Mouse (Mus musculus) heart, embryonic 11.5 days (tissue): Measurements from ENCODE around the gene Erc2. TPM values are rescaled to one million over a fixed set of nuclear protein-coding genes. Genes with fewer than 3 reads are reported as not detected.

ENCODE experiments used
- ATAC-seq: fragments of 200-750 bp; cut with Nextera tagmentation; replicated peaks from 2 replicates; pipeline ENCODE4 v1.8.0; 2017; ENCODE audit warnings: moderate library complexity; ENCODE audit not compliant: insufficient number of reproducible peaks, low FRiP score, low TSS enrichment
- H3K27ac ChIP-seq: fragments of 300-500 bp; sonication (generic); 2 replicates; pipeline ENCODE4 v1.5.1; 2014; ENCODE audit warnings: mild to moderate bottlenecking, low read depth, low read length
- H3K27me3 ChIP-seq: fragments of 300-500 bp; sonication (generic); 2 replicates; pipeline ENCODE4 v1.6.1; 2014; ENCODE audit warnings: mild to moderate bottlenecking, low read length, mixed read lengths; ENCODE audit not compliant: control insufficient read depth, insufficient read depth
- H3K36me3 ChIP-seq: fragments of 300-500 bp; sonication (generic); 2 replicates; pipeline ENCODE4 v1.6.1; 2014; ENCODE audit warnings: mild to moderate bottlenecking, low read length, moderate library complexity, mixed read lengths; ENCODE audit not compliant: control insufficient read depth, insufficient read depth
- H3K4me1 ChIP-seq: fragments of 300-500 bp; sonication (generic); 2 replicates; pipeline ENCODE4 v1.6.1; 2014; ENCODE audit warnings: low read length; ENCODE audit not compliant: control insufficient read depth, insufficient read depth
- H3K4me2 ChIP-seq: fragments of 300-500 bp; sonication (generic); 2 replicates; pipeline ENCODE4 v1.6.1; 2014; ENCODE audit warnings: mild to moderate bottlenecking, moderate library complexity
- H3K4me3 ChIP-seq: fragments of 300-500 bp; sonication (generic); 2 replicates; pipeline ENCODE4 v1.5.1; 2014; ENCODE audit warnings: low read depth, low read length
- H3K9ac ChIP-seq: fragments of 300-500 bp; sonication (generic); 2 replicates; pipeline ENCODE4 v1.6.1; 2014; ENCODE audit warnings: mild to moderate bottlenecking, low read depth, low read length, moderate library complexity
- H3K9me3 ChIP-seq: fragments of 300-500 bp; sonication (generic); replicated peaks from 2 replicates; pipeline ENCODE4 v1.6.1; 2016; ENCODE audit warnings: low read length; ENCODE audit not compliant: control insufficient read depth
- WGBS: fragments of 180-500 bp; shearing (Covaris S2); extraction: QIAGEN DNeasy Blood & Tissue Kit; methylation state at CpG from one replicate; pipeline ENCODE4 v1.1.7; 2014; ENCODE audit not compliant: insufficient replicate concordance; 5-methylcytosine and 5-hydroxymethylcytosine counted together
- polyA plus RNA-seq: library from polyadenylated mRNA; unstranded; fragments of >200 nt; fragmentation: Nextera tagmentation; extraction: Ambion mirVana; gene quantifications from 2 replicates; pipeline ENCODE4 v1.2.1, GENCODE M21; 2014

The Erc2 gene
- polyA plus RNA-seq, 1 experiment from 2014 or later, result 6.2 TPM

- Histone ChIP-seq H3K9me3 (no peaks in the 10 kb centered on the region), H3K4me2 (no peak overlapping the region), H3K27me3 (no peaks in the 10 kb centered on the region), H3K36me3 (no peaks in the 10 kb centered on the region), H3K4me3 (no peak overlapping the region), H3K4me1 (no peaks in the 10 kb centered on the region), H3K9ac (no peak overlapping the region), H3K27ac (no peak overlapping the region)
- no peak for ATAC-seq
- 56% methylated on average over 1 of the region's 1 CpGs for WGBS
Measured at GRCm38 (mm10) chr14:27975661-27976060, 353.4 kb downstream of the Erc2 start.

- no peak for ATAC-seq
- Histone ChIP-seq H3K9me3 (no peaks in the 10 kb centered on the region), H3K36me3 (no peaks in the 10 kb centered on the region), H3K4me2 (no peak overlapping the region), H3K27ac (no peak overlapping the region), H3K27me3 (no peaks in the 10 kb centered on the region), H3K4me1 (no peaks in the 10 kb centered on the region), H3K9ac (no peak overlapping the region), H3K4me3 (no peak overlapping the region)
- 76% methylated on average over 3 of the region's 3 CpGs for WGBS
Measured at GRCm38 (mm10) chr14:27984758-27985157, 362.5 kb downstream of the Erc2 start.

GRCm38 (mm10) chr14:27985201-27985600 lies 363.0 kb downstream of the Erc2 start:
- no peak overlapping the region for H3K9ac ChIP-seq
- no peaks in the 10 kb centered on the region for H3K4me1 ChIP-seq

GRCm38 (mm10) chr14:27987422-27987821 lies 365.2 kb downstream of the Erc2 start:
- Histone ChIP-seq H3K9me3 (no peaks in the 10 kb centered on the region), H3K4me1 (no peaks in the 10 kb centered on the region), H3K36me3 (no peaks in the 10 kb centered on the region), H3K9ac (no peak overlapping the region), H3K27ac (no peak overlapping the region), H3K27me3 (no peaks in the 10 kb centered on the region), H3K4me2 (no peak overlapping the region), H3K4me3 (no peak overlapping the region)
- 84% methylated on average over 1 of the region's 1 CpGs for WGBS
- no peak for ATAC-seq

More at GRCm38 (mm10) chr14:27985201-27985600, 363.0 kb downstream of the Erc2 start:
- ATAC-seq, result no peak
- Histone ChIP-seq H3K4me3 (no peak overlapping the region), H3K4me2 (no peak overlapping the region), H3K36me3 (no peaks in the 10 kb centered on the region), H3K27ac (no peak overlapping the region), H3K9me3 (no peaks in the 10 kb centered on the region), H3K27me3 (no peaks in the 10 kb centered on the region)
- WGBS, result 84% methylated on average over 5 of the region's 5 CpGs

GRCm38 (mm10) chr14:27998551-27998950 lies 376.3 kb downstream of the Erc2 start:
- H3K36me3 ChIP-seq, result no peaks in the 10 kb centered on the region
- H3K4me1 ChIP-seq, result no peaks in the 10 kb centered on the region
- no peaks in the 10 kb centered on the region for H3K27me3 ChIP-seq
- no peak overlapping the region for H3K27ac ChIP-seq
- no peaks in the 10 kb centered on the region for H3K9me3 ChIP-seq
- ATAC-seq, result no peak
- H3K9ac ChIP-seq, result no peak overlapping the region
- H3K4me2 ChIP-seq, result no peak overlapping the region
- 46% methylated on average over 3 of the region's 3 CpGs for WGBS
- H3K4me3 ChIP-seq, result no peak overlapping the region

GRCm38 (mm10) chr14:28004023-28004422 lies 381.8 kb downstream of the Erc2 start:
- Histone ChIP-seq H3K27me3 (no peaks in the 10 kb centered on the region), H3K4me3 (no peak overlapping the region), H3K36me3 (no peaks in the 10 kb centered on the region), H3K4me2 (no peak overlapping the region), H3K4me1 (no peaks in the 10 kb centered on the region), H3K9ac (no peak overlapping the region), H3K9me3 (no peaks in the 10 kb centered on the region), H3K27ac (no peak overlapping the region)
- ATAC-seq, result no peak
- WGBS, result 44% methylated on average over 4 of the region's 4 CpGs

- no peak overlapping the region for H3K4me3 ChIP-seq
- H3K9me3 ChIP-seq, result no peaks in the 10 kb centered on the region
- no peak overlapping the region for H3K4me2 ChIP-seq
- no peaks in the 10 kb centered on the region for H3K36me3 ChIP-seq
- WGBS, result 50% methylated on average over 10 of the region's 10 CpGs
- peaks cover 5% of the 10 kb centered on the region; the same call in 1 of the 2 replicates for H3K4me1 ChIP-seq
- H3K27ac ChIP-seq, result no peak overlapping the region
- no peak overlapping the region for H3K9ac ChIP-seq
- no peaks in the 10 kb centered on the region for H3K27me3 ChIP-seq
- no peak for ATAC-seq
Measured at GRCm38 (mm10) chr14:28010536-28011280, 388.5 kb downstream of the Erc2 start.

- no peaks in the 10 kb centered on the region for H3K36me3 ChIP-seq
- no peak overlapping the region for H3K4me3 ChIP-seq
- no peaks in the 10 kb centered on the region for H3K27me3 ChIP-seq
- no peaks in the 10 kb centered on the region for H3K9me3 ChIP-seq
- no peak overlapping the region for H3K9ac ChIP-seq
- H3K4me2 ChIP-seq, result no peak overlapping the region
- H3K27ac ChIP-seq, result no peak overlapping the region
- ATAC-seq, result no peak
- H3K4me1 ChIP-seq, result no peaks in the 10 kb centered on the region
- 79% methylated on average over 6 of the region's 6 CpGs for WGBS
Measured at GRCm38 (mm10) chr14:28023199-28023598, 401.0 kb downstream of the Erc2 start.

GRCm38 (mm10) chr14:28030870-28031269 lies 408.6 kb downstream of the Erc2 start:
- no peak overlapping the region for H3K4me3 ChIP-seq
- H3K27ac ChIP-seq, result no peak overlapping the region
- H3K4me2 ChIP-seq, result no peak overlapping the region
- ATAC-seq, result no peak
- H3K9me3 ChIP-seq, result no peaks in the 10 kb centered on the region
- no peak overlapping the region for H3K9ac ChIP-seq
- 76% methylated on average over 1 of the region's 1 CpGs for WGBS
- no peaks in the 10 kb centered on the region for H3K36me3 ChIP-seq
- no peaks in the 10 kb centered on the region for H3K4me1 ChIP-seq
- H3K27me3 ChIP-seq, result no peaks in the 10 kb centered on the region
